Mouse (Mus musculus) CH12.LX (cell line): ENCODE measurements around the gene Jsrp1. TPM values are rescaled to one million over a fixed set of nuclear protein-coding genes. Genes with fewer than 3 reads are reported as not detected.

Experiments
- DNase-seq: peaks from one replicate; pipeline ENCODE4 v3.0.0-alpha.2; 2013; ENCODE audit errors: extremely low read depth
- H3K27ac ChIP-seq: 2 replicates; pipeline ENCODE4 v1.5.1; 2012; ENCODE audit warnings: low read depth, mild to moderate bottlenecking, control low read depth, moderate library complexity; ENCODE audit not compliant: insufficient read depth
- H3K27me3 ChIP-seq: replicated peaks from 2 replicates; pipeline ENCODE3; 2012; ENCODE audit warnings: inconsistent platforms
- H3K36me3 ChIP-seq, 2 experiments: replicated peaks in 1 of 2; 2 replicates each; pipeline versions ENCODE3 to v1.6.1; 2012; ENCODE audit warnings: inconsistent platforms in 1 of 2, low read length in 1 of 2, mild to moderate bottlenecking in 1 of 2, mixed read lengths in 1 of 2, moderate library complexity in 1 of 2; ENCODE audit not compliant: control insufficient read depth in 1 of 2, insufficient read depth in 1 of 2
- H3K4me1 ChIP-seq, 2 experiments: 2 replicates each; pipeline ENCODE4 v1.6.1; 2012; ENCODE audit warnings: inconsistent platforms in 1 of 2, moderate library complexity in 1 of 2; ENCODE audit not compliant: insufficient read depth in 2 of 2, control insufficient read depth in 1 of 2
- H3K4me2 ChIP-seq: 2 replicates; pipeline ENCODE4 v1.6.1; 2012; ENCODE audit warnings: low read depth, mild to moderate bottlenecking, control low read depth; ENCODE audit not compliant: poor library complexity, insufficient read depth, severe bottlenecking
- H3K4me3 ChIP-seq, 3 experiments: fragments of 150-350 bp in 1 of 3; sonication (generic) in 1 of 3; replicated peaks in 1 of 3; 2 replicates each; pipeline versions ENCODE3 to v1.5.1; 2011 to 2012; ENCODE audit warnings: low read depth in 2 of 3, low read length in 2 of 3, mild to moderate bottlenecking in 2 of 3, moderate library complexity in 2 of 3, control low read depth in 1 of 3, improper control_type of control experiment in 1 of 3, inconsistent platforms in 1 of 3, mixed read lengths in 1 of 3; ENCODE audit not compliant: poor library complexity in 1 of 3
- H3K79me2 ChIP-seq: replicated peaks from 2 replicates; pipeline ENCODE4 v1.6.1; 2012; ENCODE audit warnings: mild to moderate bottlenecking, moderate library complexity; ENCODE audit not compliant: control insufficient read depth, poor library complexity, insufficient read depth, severe bottlenecking; ENCODE audit errors: extremely low read depth
- H3K9ac ChIP-seq: 2 replicates; pipeline ENCODE4 v1.6.1; 2012; ENCODE audit warnings: low read depth, mild to moderate bottlenecking, control low read depth, moderate library complexity; ENCODE audit not compliant: insufficient read depth
- H3K9me3 ChIP-seq: replicated peaks from 2 replicates; pipeline ENCODE3; 2012; ENCODE audit warnings: low read length, inconsistent platforms, mixed read lengths
- CTCF ChIP-seq, 2 experiments: IDR thresholded peaks in 1 of 2; conservative IDR thresholded peaks in 1 of 2; 2 replicates each; pipeline ENCODE4 v1.5.1; 2011 to 2012; ENCODE audit warnings: low read depth in 2 of 2, low read length in 2 of 2, improper control_type of control experiment in 1 of 2, inconsistent platforms in 1 of 2, mild to moderate bottlenecking in 1 of 2, moderate library complexity in 1 of 2
- HCFC1 ChIP-seq: IDR thresholded peaks from 2 replicates; pipeline ENCODE4 v1.6.1; 2012; ENCODE audit warnings: low read depth, mild to moderate bottlenecking, inconsistent platforms, low read length, improper control_type of control experiment
- MEF2A ChIP-seq: IDR thresholded peaks from 2 replicates; pipeline ENCODE4 v1.6.1; 2014; ENCODE audit warnings: low read depth, mild to moderate bottlenecking, inconsistent platforms, low read length, improper control_type of control experiment, borderline replicate concordance
- POLR2AphosphoS2 ChIP-seq: IDR thresholded peaks from 2 replicates; pipeline ENCODE4 v1.6.1; 2011; ENCODE audit warnings: low read depth, low read length, improper control_type of control experiment
- RAD21 ChIP-seq: IDR thresholded peaks from 2 replicates; pipeline ENCODE4 v1.6.1; 2011; ENCODE audit warnings: low read depth, mild to moderate bottlenecking, low read length, improper control_type of control experiment, moderate library complexity
- SMC3 ChIP-seq: IDR thresholded peaks from 2 replicates; pipeline ENCODE4 v1.6.1; 2011; ENCODE audit warnings: low read depth, low read length, improper control_type of control experiment
- TCF12 ChIP-seq: IDR thresholded peaks from 2 replicates; pipeline ENCODE4 v1.6.1; 2014; ENCODE audit warnings: low read depth, mild to moderate bottlenecking, inconsistent platforms, low read length, improper control_type of control experiment
- UBTF ChIP-seq: IDR thresholded peaks from 2 replicates; pipeline ENCODE4 v1.6.1; 2012; ENCODE audit warnings: low read depth, mild to moderate bottlenecking, inconsistent platforms, low read length, improper control_type of control experiment, moderate library complexity
- USF1 ChIP-seq: IDR thresholded peaks from 2 replicates; pipeline ENCODE4 v1.6.1; 2014; ENCODE audit warnings: low read depth, mild to moderate bottlenecking, inconsistent platforms, low read length, improper control_type of control experiment
- ZMIZ1 ChIP-seq: IDR thresholded peaks from 2 replicates; pipeline ENCODE4 v1.6.1; 2012; ENCODE audit warnings: low read depth, mild to moderate bottlenecking, inconsistent platforms, low read length, improper control_type of control experiment
- dilution Hi-C: fragments of 300-500 bp; cut with MboI; formaldehyde crosslinking; loops from 2 replicates; pipeline ENCODE4 v1.14.3; 2020; ENCODE audit warnings: low sequenced_read_pairs; ENCODE audit not compliant: extremely low pct_unique_long_range_greater_than_20kb, extremely low pct_ligation_motif_present
- in situ Hi-C: fragments of 300-500 bp; cut with MboI; formaldehyde crosslinking; loops from 3 replicates; pipeline ENCODE4 v1.14.3; 2019; ENCODE audit warnings: low sequenced_read_pairs, low pct_ligation_motif_present, low pct_unique_long_range_greater_than_20kb, mixed read lengths
- polyA plus RNA-seq: library from polyadenylated mRNA; unstranded; fragments of >175 nt; gene quantifications from 2 replicates; pipeline ENCODE4 v1.2.1, GENCODE M21; 2012; ENCODE audit warnings: low read depth; ENCODE audit not compliant: insufficient read length
- total RNA-seq, 2 experiments: library from RNA; depleted of rRNA; stranded (reverse); fragments of 300-350 nt in 1 of 2; fragments of >200 nt in 1 of 2; gene quantifications; 2 replicates each; pipeline ENCODE4 v1.2.3; 2012 to 2014

The Jsrp1 gene
- total and polyA plus RNA-seq, 3 experiments, result 0.35 to 1.1 (median 0.72) TPM

DNA sequence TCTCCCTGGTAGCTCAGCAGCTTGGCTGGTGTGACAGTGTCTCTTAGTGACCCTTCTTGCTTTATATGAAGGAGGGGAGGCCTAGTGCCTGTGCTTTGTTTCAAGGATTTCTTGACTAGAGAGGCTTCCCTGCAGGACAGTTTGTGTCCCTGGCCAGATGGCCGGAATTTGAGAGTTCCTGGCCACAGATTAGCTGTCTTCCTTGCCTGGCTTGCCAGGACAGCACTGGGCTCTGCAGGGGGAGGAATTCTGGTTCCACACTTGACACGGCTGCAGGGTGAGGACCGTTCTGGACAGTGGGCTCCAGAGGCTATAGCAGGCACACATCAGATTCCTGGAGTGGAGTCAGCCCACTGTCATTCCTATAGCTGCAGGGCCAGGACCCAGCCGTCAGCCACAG, 37.6 kb downstream of the Jsrp1 start:
- Histone ChIP-seq H3K79me2 (no peaks in the 10 kb centered on the region), H3K9ac (no peak overlapping the region), H3K27me3 (no peaks in the 10 kb centered on the region), H3K36me3 (peaks cover 89 to 100% of the 10 kb centered on the region in 2 experiments), H3K27ac (no peak overlapping the region), H3K4me3 (no peak overlapping the region), H3K4me1 (peaks cover 4 to 10% of the 10 kb centered on the region in 2 experiments; a peak in 2 of 4 replicates), H3K9me3 (no peaks in the 10 kb centered on the region), H3K4me2 (no peak overlapping the region)
- DNase-seq, result no peak
- no peak for TF ChIP-seq HCFC1
- TF ChIP-seq UBTF, result no peak
- TF ChIP-seq ZMIZ1, result no peak
- in situ Hi-C loops, result no loop called here
- dilution Hi-C loops, result no loop called here

- no peak overlapping the region for H3K27ac ChIP-seq
- no peaks in the 10 kb centered on the region for H3K79me2 ChIP-seq
- in situ Hi-C loops (no loop called here), dilution Hi-C loops (no loop called here)
- DNase-seq, result no peak
- peaks cover 4 to 10% of the 10 kb centered on the region in 2 experiments; a peak in 2 of 4 replicates for H3K4me1 ChIP-seq
- no peak overlapping the region for H3K4me2 ChIP-seq
- no peak overlapping the region for H3K9ac ChIP-seq
- TF ChIP-seq CTCF (conservative IDR thresholded peaks at IDR 0.05 in 1 of 2, IDR thresholded peaks at IDR 0.05 in 1 of 2; ENCODE audit: low read depth in 2 of 2, low read length in 2 of 2) (peak in 1 of 2 experiments; percentile 3; a peak in 1 of 4 replicates), POLR2AphosphoS2 (no peak)
- H3K9me3 ChIP-seq, result no peaks in the 10 kb centered on the region
- H3K27me3 ChIP-seq, result no peaks in the 10 kb centered on the region
- peaks cover 93 to 100% of the 10 kb centered on the region in 2 experiments for H3K36me3 ChIP-seq
- H3K4me3 ChIP-seq, result no peak overlapping the region
Measured at GRCm38 (mm10) chr10:80774981-80775380, 38.3 kb downstream of the Jsrp1 start.

GRCm38 (mm10) chr10:80774549-80774948, 38.7 kb downstream of the Jsrp1 start:
- dilution Hi-C loops (no loop called here), in situ Hi-C loops (no loop called here)
- H3K9ac ChIP-seq, result no peak overlapping the region
- no peaks in the 10 kb centered on the region for H3K79me2 ChIP-seq
- TF ChIP-seq MEF2A, result peak; percentile 71; the same call in 1 of the 2 replicates
- peak; percentile 50 for TF ChIP-seq RAD21
- peak; percentile 78 for TF ChIP-seq SMC3
- no peak for TF ChIP-seq TCF12
- no peak for TF ChIP-seq USF1
- peak; percentile 81 to 94 for TF ChIP-seq CTCF (conservative IDR thresholded peaks at IDR 0.05 in 1 of 2, IDR thresholded peaks at IDR 0.05 in 1 of 2; ENCODE audit: low read depth in 2 of 2, low read length in 2 of 2)
- no peak overlapping the region for H3K4me3 ChIP-seq
- H3K27me3 ChIP-seq, result no peaks in the 10 kb centered on the region
- peaks cover 96 to 100% of the 10 kb centered on the region in 2 experiments for H3K36me3 ChIP-seq
- peak; percentile 67 for DNase-seq
- H3K9me3 ChIP-seq, result no peaks in the 10 kb centered on the region
- H3K4me1 ChIP-seq, result peaks cover 4 to 10% of the 10 kb centered on the region in 2 experiments; a peak in 2 of 4 replicates
- no peak overlapping the region for H3K27ac ChIP-seq
- no peak overlapping the region for H3K4me2 ChIP-seq
